Mouse (Mus musculus): ENCODE data around the gene Nup37. TPM values are rescaled to one million over a fixed set of nuclear protein-coding genes. Genes with fewer than 3 reads are reported as not detected.
A peak's percentile ranks its signal among the peaks of the same experiment; 100 is the strongest.

The Nup37 gene
- 43.8 and 43.9 TPM in 2 replicates for polyA plus RNA-seq (2015; fragmentation: Nextera tagmentation; extraction: Ambion mirVana)

DNA sequence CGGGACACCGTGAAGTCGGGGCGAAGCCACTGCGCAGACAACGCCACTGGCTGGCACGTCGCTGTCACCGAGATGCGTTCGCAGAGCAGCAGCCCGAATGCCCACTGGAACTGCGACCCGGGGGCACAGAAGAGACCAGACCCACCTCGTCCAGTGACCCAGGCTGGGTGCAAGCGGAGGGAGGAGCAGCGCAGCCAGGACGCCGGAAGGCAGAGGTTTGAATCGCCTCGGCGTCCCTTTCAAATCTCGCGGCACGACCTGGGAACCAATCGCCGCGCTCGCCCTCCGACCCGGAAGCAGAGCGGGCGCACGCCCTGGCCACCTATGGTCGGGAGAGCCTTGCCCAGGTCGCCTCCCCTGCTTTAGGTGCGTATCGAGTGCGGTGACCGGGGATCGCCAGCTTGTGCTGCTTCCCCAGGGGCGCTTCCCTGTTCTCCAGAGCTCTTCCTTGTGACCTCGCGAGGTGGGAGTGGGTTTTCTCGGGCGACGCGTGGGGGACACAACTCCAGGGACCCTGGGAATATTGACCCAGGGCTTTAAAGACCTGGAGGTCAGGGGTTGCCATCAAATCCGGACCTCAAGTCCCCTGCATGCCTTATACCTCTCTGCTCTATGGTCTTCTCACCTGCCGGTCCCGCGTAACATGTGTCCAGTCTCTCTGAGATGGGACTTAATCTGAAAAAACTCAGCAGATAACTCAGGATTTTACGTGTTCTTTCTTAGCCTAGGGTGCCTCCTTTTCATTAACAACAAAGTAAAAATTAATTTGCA lies at the start of gene Nup37, which contains the start of gene Parpbp:
Nup37 (plus strand) TSS at position 286 of the 771 bp plus-strand sequence.
Parpbp (minus strand) TSS at position 235 of the 771 bp plus-strand sequence.
- Histone ChIP-seq H3K9me3 (no peaks in the 10 kb centered on the region), H3K4me1 (replicated peaks) (peaks cover 30% of the 10 kb centered on the region), H3K36me3 (peaks cover 18% of the 10 kb centered on the region), H3K27me3 (no peaks in the 10 kb centered on the region), H3K27ac (no peak within 1 kb of the TSS), H3K4me3 (replicated peaks) (peak within 1 kb of the TSS; percentile 77), H3K9ac (replicated peaks) (peak within 1 kb of the TSS; percentile 77), H3K4me2 (replicated peaks) (peak within 1 kb of the TSS; percentile 89)
- WGBS = 1% methylated on average over 53 of the region's 53 CpGs
- ATAC-seq = peak; percentile 99

DNA sequence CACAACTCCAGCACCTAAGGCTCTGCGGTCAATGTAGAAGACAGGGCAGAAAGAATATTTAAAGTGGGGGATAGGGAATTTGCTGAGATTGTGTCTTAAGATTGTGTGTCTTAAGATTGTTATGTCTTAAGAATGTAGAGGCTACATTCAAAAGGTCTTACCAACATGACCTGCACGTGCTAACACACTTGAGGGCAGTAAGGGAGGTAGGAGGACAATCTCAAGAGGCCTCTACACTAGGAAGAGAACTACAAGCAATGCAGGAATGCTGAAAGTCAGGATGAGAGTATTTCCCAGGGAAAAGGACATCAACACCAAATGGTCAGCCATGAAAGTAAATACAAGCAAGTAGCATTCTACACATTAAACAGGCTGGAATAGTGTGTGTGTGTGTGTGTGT lies 40.6 kb upstream of the Nup37 start:
- no peaks in the 10 kb centered on the region for H3K4me1 ChIP-seq (replicated peaks)
- H3K9me3 ChIP-seq = no peaks in the 10 kb centered on the region
- 97% methylated on average over 2 of the region's 2 CpGs for WGBS
- H3K27me3 ChIP-seq = no peaks in the 10 kb centered on the region
- H3K36me3 ChIP-seq = no peaks in the 10 kb centered on the region
- no peak overlapping the region for H3K4me3 ChIP-seq (replicated peaks)
- H3K4me2 ChIP-seq (replicated peaks) = no peak overlapping the region
- H3K9ac ChIP-seq (replicated peaks) = no peak overlapping the region
- no peak overlapping the region for H3K27ac ChIP-seq
- ATAC-seq = no peak

DNA sequence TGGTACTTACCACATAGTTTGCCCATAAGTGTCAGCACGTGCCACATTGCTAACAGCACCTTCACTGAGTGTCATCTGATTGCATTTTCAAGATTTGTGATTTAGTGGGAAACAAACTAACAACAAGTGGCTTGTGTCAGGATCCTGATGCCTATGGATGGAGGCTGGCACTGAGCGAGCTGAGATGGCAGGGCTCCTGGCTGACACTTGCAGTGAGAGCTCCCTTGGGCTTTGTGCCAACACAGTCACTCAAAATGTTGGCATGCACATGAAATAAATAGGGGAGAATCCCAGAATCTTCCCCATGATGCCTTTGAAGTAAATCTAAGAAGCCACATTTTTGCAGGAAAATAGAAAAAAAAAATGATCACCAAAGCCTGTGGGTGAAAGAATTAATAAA lies 33.5 kb upstream of the Nup37 start:
- no peak overlapping the region for H3K4me2 ChIP-seq (replicated peaks)
- no peaks in the 10 kb centered on the region for H3K27me3 ChIP-seq
- no peaks in the 10 kb centered on the region for H3K36me3 ChIP-seq
- H3K9me3 ChIP-seq = no peaks in the 10 kb centered on the region
- no peak overlapping the region for H3K4me3 ChIP-seq (replicated peaks)
- no peak overlapping the region for H3K9ac ChIP-seq (replicated peaks)
- no peak for ATAC-seq
- H3K27ac ChIP-seq = no peak overlapping the region
- WGBS = 95% methylated on average over 2 of the region's 2 CpGs
- H3K4me1 ChIP-seq (replicated peaks) = no peaks in the 10 kb centered on the region

DNA sequence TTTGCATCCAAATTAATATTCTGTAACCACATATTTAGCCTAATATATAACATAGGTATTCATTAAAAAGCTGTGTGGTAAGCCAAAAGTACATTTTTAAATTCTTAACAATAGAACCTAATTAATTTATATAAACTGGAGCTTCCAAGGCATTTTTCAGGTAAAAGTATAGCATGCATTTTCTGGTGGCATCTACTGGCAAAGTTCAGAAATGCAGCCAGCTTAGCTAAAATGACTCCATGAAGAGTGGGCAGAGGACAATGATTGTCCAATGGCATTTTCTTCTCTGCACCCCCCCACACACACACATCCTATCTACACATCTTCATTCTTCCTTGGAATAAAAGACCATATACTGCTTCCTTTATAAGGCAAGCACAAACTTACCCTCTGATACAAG lies 27.1 kb upstream of the Nup37 start:
- no peak overlapping the region for H3K4me2 ChIP-seq (replicated peaks)
- no peak overlapping the region for H3K27ac ChIP-seq
- H3K36me3 ChIP-seq = no peaks in the 10 kb centered on the region
- H3K27me3 ChIP-seq = no peaks in the 10 kb centered on the region
- no peaks in the 10 kb centered on the region for H3K9me3 ChIP-seq
- no peaks in the 10 kb centered on the region for H3K4me1 ChIP-seq (replicated peaks)
- no peak overlapping the region for H3K4me3 ChIP-seq (replicated peaks)
- ATAC-seq = no peak
- H3K9ac ChIP-seq (replicated peaks) = no peak overlapping the region

DNA sequence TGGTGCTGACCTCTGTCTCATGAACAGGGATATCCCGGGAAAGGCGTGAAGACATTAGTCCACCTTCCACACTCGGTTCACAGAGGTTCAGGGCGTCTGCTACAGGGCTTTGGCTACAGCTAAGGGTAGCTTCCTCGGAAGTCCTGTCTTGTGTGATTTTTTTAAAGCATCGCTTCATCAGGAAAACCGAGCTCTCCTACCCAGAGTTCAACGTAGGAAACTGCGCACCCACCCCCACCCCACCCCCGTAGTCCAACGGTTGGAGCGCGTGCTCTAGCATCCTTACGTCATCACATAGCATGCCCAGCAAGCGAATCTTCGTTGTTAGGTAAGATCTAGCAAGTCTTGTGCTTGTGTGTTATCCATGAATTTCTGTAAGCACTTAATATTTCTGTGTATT lies 11.2 kb upstream of the Nup37 start:
- H3K9me3 ChIP-seq = no peaks in the 10 kb centered on the region
- 0 out of 2 replicates have a peak, but pooled peaks cover 4% of the 10 kb centered on the region for H3K36me3 ChIP-seq
- ATAC-seq = no peak
- no peak overlapping the region for H3K27ac ChIP-seq
- H3K27me3 ChIP-seq = no peaks in the 10 kb centered on the region
- H3K9ac ChIP-seq (replicated peaks) = no peak overlapping the region
- WGBS = 97% methylated on average over 16 of the region's 16 CpGs
- H3K4me3 ChIP-seq (replicated peaks) = no peak overlapping the region
- no peak overlapping the region for H3K4me2 ChIP-seq (replicated peaks)
- no peaks in the 10 kb centered on the region for H3K4me1 ChIP-seq (replicated peaks)

DNA sequence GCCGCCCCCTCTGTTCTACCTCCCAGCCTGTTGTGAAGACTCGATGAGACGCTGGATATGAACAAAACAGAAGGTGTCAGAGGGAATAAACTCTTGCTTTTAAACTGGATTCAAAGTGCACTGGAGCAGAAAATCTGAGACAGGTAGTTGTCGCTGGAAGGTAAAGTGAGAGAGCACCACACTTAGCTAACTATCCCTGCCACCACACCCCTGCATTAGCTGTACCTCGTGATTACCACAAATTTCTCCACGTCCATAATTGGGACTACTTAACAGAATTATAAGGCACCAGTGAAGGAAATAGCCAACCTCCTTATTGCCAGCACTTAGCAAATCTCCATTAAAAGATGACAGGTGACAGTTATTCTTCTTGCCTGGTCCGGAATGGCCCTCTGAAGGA lies 605 bp upstream of the Nup37 start:
- Histone ChIP-seq H3K27me3 (no peaks in the 10 kb centered on the region), H3K4me2 (replicated peaks) (peak overlapping the region; percentile 89), H3K9ac (replicated peaks) (peak overlapping the region; percentile 77), H3K9me3 (no peaks in the 10 kb centered on the region), H3K27ac (no peak overlapping the region), H3K4me1 (replicated peaks) (peaks cover 30% of the 10 kb centered on the region), H3K4me3 (replicated peaks) (peak overlapping the region; percentile 77), H3K36me3 (peaks cover 15% of the 10 kb centered on the region)
- ATAC-seq = peak; percentile 26; the same call in 1 of the 2 replicates
- 17% methylated on average over 7 of the region's 7 CpGs for WGBS

DNA sequence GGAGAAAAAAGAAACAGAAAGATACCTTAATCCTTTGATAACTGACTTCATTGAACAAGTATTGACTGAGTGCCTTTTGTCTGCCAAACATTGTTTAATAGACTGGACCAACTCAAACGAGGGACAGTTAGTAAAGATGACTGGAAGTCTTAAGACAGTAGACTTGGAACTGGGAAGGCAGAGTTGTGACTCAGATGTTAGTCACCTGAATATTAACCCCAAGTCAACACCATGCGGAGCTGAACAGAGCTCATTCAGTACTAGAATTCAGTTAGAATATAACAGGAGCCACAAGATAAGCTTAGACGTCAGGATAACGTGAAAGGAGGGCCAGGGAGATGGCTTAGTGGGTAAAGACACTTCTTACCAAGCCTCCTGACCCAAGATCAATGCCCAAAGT lies 3.6 kb downstream of the Nup37 start:
- WGBS = 89% methylated on average over 4 of the region's 4 CpGs
- Histone ChIP-seq H3K9me3 (no peaks in the 10 kb centered on the region), H3K4me3 (replicated peaks) (no peak overlapping the region), H3K27me3 (no peaks in the 10 kb centered on the region), H3K36me3 (peaks cover 38% of the 10 kb centered on the region), H3K4me2 (replicated peaks) (no peak overlapping the region), H3K27ac (no peak overlapping the region), H3K4me1 (replicated peaks) (peaks cover 21% of the 10 kb centered on the region), H3K9ac (replicated peaks) (no peak overlapping the region)
- ATAC-seq = no peak

DNA sequence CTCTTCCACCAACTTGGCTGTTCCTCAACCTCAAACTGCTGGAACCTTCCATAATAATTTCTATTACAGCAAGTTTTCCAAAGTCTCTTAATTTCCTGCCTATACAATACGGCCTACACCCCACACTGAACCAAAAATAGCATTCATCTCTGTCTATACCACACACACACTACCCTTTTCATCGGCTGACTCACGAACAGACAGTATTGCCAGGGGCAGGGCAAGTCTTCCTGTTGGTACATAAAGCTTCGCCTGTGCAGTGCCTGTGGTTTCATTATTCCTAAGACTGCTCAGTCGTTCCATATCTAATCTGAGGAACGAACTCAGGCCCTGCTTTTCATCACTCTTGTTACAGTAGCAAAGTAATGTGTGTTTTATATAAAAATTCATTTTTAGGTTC lies 4.9 kb downstream of the Nup37 start:
- ATAC-seq = no peak
- Histone ChIP-seq H3K4me1 (replicated peaks) (peaks cover 9% of the 10 kb centered on the region), H3K4me2 (replicated peaks) (no peak overlapping the region), H3K9ac (replicated peaks) (no peak overlapping the region), H3K36me3 (peaks cover 41% of the 10 kb centered on the region), H3K4me3 (replicated peaks) (no peak overlapping the region), H3K9me3 (no peaks in the 10 kb centered on the region), H3K27ac (no peak overlapping the region), H3K27me3 (no peaks in the 10 kb centered on the region)
- WGBS = 94% methylated on average over 6 of the region's 6 CpGs

DNA sequence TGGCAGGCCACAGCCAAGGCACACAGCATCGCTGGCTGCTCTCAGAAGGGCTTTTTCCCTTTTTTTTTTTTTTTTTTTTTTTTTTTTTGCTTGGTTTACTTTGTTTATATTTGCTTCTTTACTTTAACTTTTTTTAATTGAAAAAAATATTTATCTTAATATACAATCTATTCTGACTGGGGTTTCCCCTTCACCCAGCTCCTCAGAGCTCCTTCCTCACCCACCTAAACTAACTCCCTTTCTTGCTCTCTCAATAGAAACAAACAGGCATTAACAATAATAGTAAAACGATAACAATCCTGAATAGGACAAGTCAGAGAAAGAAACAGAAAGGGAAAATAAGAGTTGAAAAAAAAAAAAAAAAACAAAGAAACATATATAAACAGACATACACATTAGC lies 15.3 kb downstream of the Nup37 start:
- no peak overlapping the region for H3K27ac ChIP-seq
- H3K9me3 ChIP-seq = no peaks in the 10 kb centered on the region
- no peaks in the 10 kb centered on the region for H3K4me1 ChIP-seq (replicated peaks)
- H3K27me3 ChIP-seq = no peaks in the 10 kb centered on the region
- peaks cover 24% of the 10 kb centered on the region for H3K36me3 ChIP-seq
- no peak overlapping the region for H3K4me2 ChIP-seq (replicated peaks)
- ATAC-seq = no peak
- H3K4me3 ChIP-seq (replicated peaks) = no peak overlapping the region
- H3K9ac ChIP-seq (replicated peaks) = no peak overlapping the region
- WGBS = 91% methylated on average over 2 of the region's 2 CpGs

DNA sequence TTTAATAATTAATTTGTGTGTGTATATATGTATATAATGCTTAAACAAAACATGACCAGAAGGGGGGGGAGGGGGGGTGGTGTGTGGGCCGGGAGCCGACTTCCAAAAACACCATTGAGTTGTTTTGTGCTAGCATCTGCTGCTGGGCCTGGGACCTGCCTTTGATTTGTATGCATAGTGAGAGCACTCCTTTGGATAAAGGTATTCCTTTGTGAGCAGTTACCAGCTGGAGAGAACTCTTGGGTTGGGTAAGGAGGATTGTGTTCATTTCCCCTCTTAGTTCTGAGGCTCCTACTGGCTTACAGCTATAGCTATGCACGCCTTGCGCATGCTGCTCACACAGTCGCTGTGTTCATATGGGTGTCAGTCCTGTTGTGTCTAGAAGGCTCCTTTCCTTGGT lies 15.9 kb downstream of the Nup37 start:
- no peak overlapping the region for H3K27ac ChIP-seq
- no peaks in the 10 kb centered on the region for H3K27me3 ChIP-seq
- H3K4me2 ChIP-seq (replicated peaks) = no peak overlapping the region
- ATAC-seq = no peak
- no peak overlapping the region for H3K9ac ChIP-seq (replicated peaks)
- H3K9me3 ChIP-seq = no peaks in the 10 kb centered on the region
- H3K4me1 ChIP-seq (replicated peaks) = no peaks in the 10 kb centered on the region
- no peak overlapping the region for H3K4me3 ChIP-seq (replicated peaks)
- 91% methylated on average over 5 of the region's 5 CpGs for WGBS
- peaks cover 24% of the 10 kb centered on the region for H3K36me3 ChIP-seq

DNA sequence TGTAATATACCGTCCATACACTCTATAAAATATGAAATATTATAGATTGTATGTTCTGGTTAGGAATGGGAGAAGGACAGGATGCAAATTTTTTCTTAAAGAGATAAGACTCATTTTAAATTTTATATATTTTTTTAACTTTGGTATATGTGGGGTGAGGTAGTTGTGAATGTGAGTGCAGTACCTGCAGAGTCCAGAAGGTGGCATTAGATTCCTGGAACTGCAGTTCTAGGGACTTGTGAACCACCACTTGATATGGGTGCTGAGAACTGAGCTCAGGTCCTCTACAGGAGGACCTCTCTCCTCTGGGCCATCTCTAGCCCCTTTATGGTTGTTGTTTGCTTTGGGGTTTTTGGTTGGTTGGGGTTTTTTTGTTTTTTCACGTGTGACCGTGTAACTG lies 19.4 kb downstream of the Nup37 start:
- no peaks in the 10 kb centered on the region for H3K27me3 ChIP-seq
- 97% methylated on average over 3 of the region's 3 CpGs for WGBS
- no peak for ATAC-seq

DNA sequence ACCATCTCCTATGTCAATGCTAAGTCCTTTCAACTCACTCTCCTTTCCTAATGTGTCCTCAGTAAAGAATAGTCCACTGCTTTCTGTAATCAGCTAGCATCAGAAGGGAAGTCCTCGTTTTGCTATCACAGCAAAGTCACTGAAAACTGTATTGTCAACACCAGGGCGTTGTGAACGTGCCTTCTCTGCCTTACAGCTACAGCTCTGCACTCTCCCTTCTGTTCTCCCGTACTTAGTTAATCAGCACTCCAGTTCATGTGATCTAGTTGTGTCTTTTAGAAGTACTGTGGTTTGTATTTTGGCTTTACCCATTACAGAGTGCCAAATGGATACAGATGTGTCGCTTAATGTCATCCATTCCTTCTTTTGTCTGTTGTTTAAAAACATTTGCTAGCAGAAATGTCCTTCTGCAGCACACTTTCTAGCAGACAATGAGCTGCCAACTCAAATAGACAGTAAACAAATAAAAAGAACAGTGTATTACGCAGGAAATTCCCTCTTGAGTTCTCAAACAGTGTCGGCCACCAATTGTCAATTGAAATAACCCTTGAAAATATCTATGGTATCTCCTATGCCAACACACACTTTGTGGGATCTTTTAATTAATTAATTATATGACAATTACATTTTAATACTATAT lies 20.8 kb downstream of the Nup37 start:
- ATAC-seq = no peak
- Histone ChIP-seq H3K27me3 (no peaks in the 10 kb centered on the region), H3K9me3 (no peaks in the 10 kb centered on the region), H3K9ac (replicated peaks) (no peak overlapping the region), H3K36me3 (peaks cover 9% of the 10 kb centered on the region; the same call in 1 of the 2 replicates), H3K4me1 (replicated peaks) (no peaks in the 10 kb centered on the region), H3K4me2 (replicated peaks) (no peak overlapping the region), H3K27ac (no peak overlapping the region), H3K4me3 (replicated peaks) (no peak overlapping the region)
- WGBS = 84% methylated on average over 7 of the region's 7 CpGs

More for the DNA sequence above, 19.4 kb downstream of the Nup37 start:
- no peaks in the 10 kb centered on the region for H3K4me1 ChIP-seq (replicated peaks)
- H3K27ac ChIP-seq = no peak overlapping the region
- no peak overlapping the region for H3K4me2 ChIP-seq (replicated peaks)
- H3K9me3 ChIP-seq = no peaks in the 10 kb centered on the region
- no peak overlapping the region for H3K9ac ChIP-seq (replicated peaks)
- peaks cover 14% of the 10 kb centered on the region for H3K36me3 ChIP-seq
- H3K4me3 ChIP-seq (replicated peaks) = no peak overlapping the region

Measured in midbrain, embryonic 13.5 days (tissue).